Mouse (Mus musculus) C2C12 (cell line): ENCODE measurements around the gene Tinf2.

Experiments
- CEBPB ChIP-seq: IDR thresholded peaks from one replicate; pipeline ENCODE4 v1.6.1; 2011; ENCODE audit warnings: low read depth, mild to moderate bottlenecking, control low read depth, moderate library complexity
- CTCF ChIP-seq: IDR thresholded peaks from one replicate; pipeline ENCODE4 v1.5.1; 2011; ENCODE audit not compliant: control insufficient read depth, insufficient read depth, insufficient read length
- MAX ChIP-seq: IDR thresholded peaks from one replicate; pipeline ENCODE4 v1.6.1; 2011; ENCODE audit warnings: mild to moderate bottlenecking, control low read depth
- MYOD1 ChIP-seq: IDR thresholded peaks from one replicate; pipeline ENCODE4 v1.6.1; 2011; ENCODE audit warnings: low read depth; ENCODE audit not compliant: control insufficient read depth, insufficient read length
- MYOG ChIP-seq: IDR thresholded peaks from one replicate; pipeline ENCODE4 v1.6.1; 2011; ENCODE audit not compliant: control insufficient read depth, insufficient read length; ENCODE audit errors: extremely low read depth
- USF1 ChIP-seq: IDR thresholded peaks from one replicate; pipeline ENCODE4 v1.6.1; 2011; ENCODE audit warnings: low read depth, mild to moderate bottlenecking, control low read depth, moderate library complexity

DNA sequence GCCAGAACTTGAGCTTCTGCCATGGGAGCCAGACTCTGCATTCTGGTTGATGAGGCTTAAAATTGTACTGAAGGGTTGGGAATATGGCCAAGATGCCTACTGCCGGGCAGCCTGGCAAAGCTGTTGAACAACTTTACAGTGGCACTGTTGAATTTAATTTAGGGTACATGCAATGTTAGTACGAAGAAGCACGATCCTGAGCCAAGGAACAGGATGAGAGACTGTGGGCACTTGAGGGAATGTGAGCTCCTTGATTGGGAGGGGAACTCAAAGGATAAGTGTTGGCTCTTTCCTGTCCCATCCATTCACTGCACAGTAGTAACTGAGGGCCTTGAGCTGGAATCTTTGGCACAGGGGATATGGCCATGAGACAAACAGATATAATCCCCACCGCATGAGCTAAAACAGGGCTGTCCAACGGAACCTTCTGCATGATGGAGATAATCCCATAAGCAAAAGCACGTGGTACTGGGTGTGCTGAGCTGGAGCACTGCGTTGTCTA lies 49.0 kb upstream of the Tinf2 start:
- TF ChIP-seq CTCF: no peak
- TF ChIP-seq MAX: no peak
- TF ChIP-seq CEBPB: no peak
- TF ChIP-seq USF1: no peak
- no peak for TF ChIP-seq MYOD1
- TF ChIP-seq MYOG: no peak
